20 mouse cellular contexts compared by ENCODE assay signal in the genomic region with DNA sequence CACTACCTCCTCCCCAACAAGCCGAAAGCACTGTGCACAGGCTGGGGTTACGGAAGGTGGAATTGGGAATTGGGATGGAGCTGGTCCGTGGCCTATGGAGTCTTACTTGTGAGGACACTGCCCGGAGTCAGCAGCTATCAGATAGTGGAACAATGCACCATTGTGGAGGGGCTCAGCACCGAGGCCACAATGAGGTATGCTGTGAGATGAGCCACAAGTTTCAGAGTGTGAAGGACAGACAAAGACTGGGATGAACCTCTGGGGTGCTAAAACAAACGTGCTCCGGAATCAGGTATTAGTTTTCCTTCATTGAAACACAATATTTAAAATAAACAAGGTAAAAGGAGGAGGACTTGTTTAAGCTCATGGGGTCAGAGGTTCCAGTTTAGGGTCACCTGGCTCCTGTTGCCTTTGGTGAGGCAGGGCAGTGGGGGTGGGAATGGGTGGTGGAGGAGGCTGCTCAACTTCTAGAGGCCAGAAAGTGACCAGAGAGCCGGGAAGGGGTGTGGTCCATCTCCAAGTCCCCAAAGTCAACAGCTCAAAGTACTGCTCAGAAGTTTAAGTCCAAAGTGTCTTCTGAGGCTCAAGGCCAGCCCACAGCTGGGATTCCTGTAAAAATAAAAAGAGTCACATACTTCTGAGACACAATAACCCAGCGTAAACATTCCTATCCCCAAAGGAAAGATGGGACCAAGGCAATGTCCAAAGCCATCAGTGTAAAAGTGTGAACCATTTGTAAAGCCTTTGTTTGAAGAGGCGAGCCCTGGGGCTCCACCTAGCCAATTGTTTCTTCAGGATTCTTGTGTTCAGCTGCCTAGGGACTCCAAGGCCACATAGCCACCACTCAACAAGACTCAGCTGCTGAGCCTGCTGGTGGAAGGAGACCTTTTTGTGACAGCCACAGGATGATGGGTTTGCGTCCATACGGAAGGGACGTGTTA.
"Had no signal": no experiment of that assay in that cellular context is flagged by ENCODE, and none has a peak within 500 bp of the region (broad histone marks: within the 10 kb centered on the region; RNA-seq: fewer than 3 reads in every experiment).

No protein-coding gene starts in this region.

- H3K4me1 ChIP-seq: midbrain, embryonic 12.5 days; midbrain, embryonic 15.5 days; neural tube, embryonic 13.5 days; stomach, embryonic 15.5 days had no signal

- DNase-seq: kidney, postnatal 14 days; kidney, postnatal 4 days; layer of hippocampus, postnatal 36 days; liver, postnatal 0 days; lung, embryonic 14.5 days; right cerebral cortex, adult 18-20 months; right cerebral cortex, postnatal 14 days; right cerebral cortex, postnatal 4 days; thymus, adult 2 months; thymus, postnatal 14 days; thymus, postnatal 4 days had no signal

- H3K27ac ChIP-seq: left cerebral cortex, adult 2 months; liver, embryonic 14.5 days; macrophage; midbrain, embryonic 12.5 days; midbrain, embryonic 15.5 days; neural tube, embryonic 13.5 days; stomach, embryonic 15.5 days had no signal

- H3K4me3 ChIP-seq: left cerebral cortex, adult 2 months; midbrain, embryonic 12.5 days; midbrain, embryonic 15.5 days; neural tube, embryonic 13.5 days; stomach, embryonic 15.5 days had no signal

- H3K9me3 ChIP-seq: midbrain, embryonic 12.5 days; midbrain, embryonic 15.5 days; neural tube, embryonic 13.5 days; stomach, embryonic 15.5 days had no signal

- H3K27me3 ChIP-seq: midbrain, embryonic 12.5 days; midbrain, embryonic 15.5 days; neural tube, embryonic 13.5 days; stomach, embryonic 15.5 days had no signal

- H3K36me3 ChIP-seq: midbrain, embryonic 12.5 days; midbrain, embryonic 15.5 days; neural tube, embryonic 13.5 days; stomach, embryonic 15.5 days had no signal

- H3K9ac ChIP-seq: liver, embryonic 14.5 days; liver, postnatal 0 days; lung, embryonic 14.5 days; midbrain, embryonic 12.5 days; midbrain, embryonic 15.5 days; neural tube, embryonic 13.5 days; stomach, embryonic 15.5 days had no signal

- H3K4me2 ChIP-seq: lung, embryonic 14.5 days; midbrain, embryonic 12.5 days; midbrain, embryonic 15.5 days; neural tube, embryonic 13.5 days; stomach, embryonic 15.5 days had no signal

- ATAC-seq: intestine, postnatal 0 days; liver, postnatal 0 days; lung, postnatal 0 days; midbrain, embryonic 15.5 days had no signal
